Mouse (Mus musculus): ENCODE data around the gene Acacb. TPM values are rescaled to one million over a fixed set of nuclear protein-coding genes. Genes with fewer than 3 reads are reported as not detected.
A peak's percentile ranks its signal among the peaks of the same experiment; 100 is the strongest.

Acacb gene
- total and polyA plus RNA-seq, 2 experiments from 2014 or later = 2.0 to 5.6 TPM

GRCm38 (mm10) chr5:114131521-114131840 is 14.9 kb upstream of the Acacb start:
- TF ChIP-seq CTCF (IDR thresholded peaks at IDR 0.05) = peak; percentile 15; the same call in 1 of the 2 replicates
- H3K9ac ChIP-seq (replicated peaks; ENCODE audit: low read length, poor library complexity, severe bottlenecking) = no peak overlapping the region; the same call in 1 of the 2 replicates
- no peaks in the 10 kb centered on the region for H3K36me3 ChIP-seq (ENCODE audit: insufficient read depth, low read length)
- H3K27ac ChIP-seq (ENCODE audit: low read depth, low read length) = peak overlapping the region; percentile 38; the same call in 1 of the 2 replicates
- H3K4me3 ChIP-seq (ENCODE audit: low read depth, low read length) = peak overlapping the region; percentile 60
- under 1% methylated on average over 15 of the region's 15 CpGs for WGBS
- no peaks in the 10 kb centered on the region for H3K27me3 ChIP-seq (ENCODE audit: insufficient read depth, low read length)
- DNase-seq (ENCODE audit: low spot score) = peak; percentile 36
- ATAC-seq (ENCODE audit: low FRiP score) = no peak
- no peaks in the 10 kb centered on the region for H3K9me3 ChIP-seq (ENCODE audit: low read length)
- H3K4me1 ChIP-seq (ENCODE audit: insufficient read depth, low read length) = no peaks in the 10 kb centered on the region
- H3K4me2 ChIP-seq (ENCODE audit: low read depth, low read length, poor library complexity, severe bottlenecking) = peak overlapping the region; percentile 91

- H3K27me3 ChIP-seq (ENCODE audit: insufficient read depth, low read length) = no peaks in the 10 kb centered on the region
- TF ChIP-seq CTCF (IDR thresholded peaks at IDR 0.05) = no peak
- ATAC-seq (ENCODE audit: low FRiP score) (no peak), DNase-seq (ENCODE audit: low spot score) (no peak)
- H3K9me3 ChIP-seq (ENCODE audit: low read length) = no peaks in the 10 kb centered on the region
- H3K4me2 ChIP-seq (ENCODE audit: low read depth, low read length, poor library complexity, severe bottlenecking) = no peak overlapping the region
- WGBS = 86% methylated on average over 6 of the region's 6 CpGs
- no peaks in the 10 kb centered on the region for H3K4me1 ChIP-seq (ENCODE audit: insufficient read depth, low read length)
- no peak overlapping the region for H3K27ac ChIP-seq (ENCODE audit: low read depth, low read length)
- H3K4me3 ChIP-seq (ENCODE audit: low read depth, low read length) = no peak overlapping the region
- no peak overlapping the region for H3K9ac ChIP-seq (replicated peaks; ENCODE audit: low read length, poor library complexity, severe bottlenecking)
- no peaks in the 10 kb centered on the region for H3K36me3 ChIP-seq (ENCODE audit: insufficient read depth, low read length)
Observed at GRCm38 (mm10) chr5:114132841-114133240, 13.5 kb upstream of the Acacb start.

DNA sequence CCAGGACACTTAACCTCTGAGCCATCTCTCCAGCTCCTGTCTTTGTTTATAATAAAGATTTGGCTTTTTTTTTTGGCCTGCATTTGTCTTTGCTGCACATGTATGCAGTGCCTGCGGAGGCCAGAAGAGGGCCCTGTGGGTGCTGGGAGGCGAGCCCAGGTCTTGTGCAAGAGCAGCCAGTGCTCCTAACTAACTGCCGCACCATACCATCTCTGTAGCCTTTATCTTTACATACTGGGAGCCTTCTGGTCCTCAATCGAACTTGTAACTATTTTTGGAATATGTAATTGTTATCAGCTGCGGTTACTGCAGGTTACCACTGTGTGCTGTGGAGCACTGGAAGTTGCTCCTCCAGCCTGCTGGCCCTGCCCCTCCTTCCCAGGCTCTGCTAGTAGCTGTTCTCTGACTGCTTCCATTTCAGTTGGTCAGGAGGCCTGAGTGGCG is 12.2 kb upstream of the Acacb start:
- DNase-seq (ENCODE audit: low spot score) = peak; percentile 32
- Histone ChIP-seq H3K4me2 (ENCODE audit: low read depth, low read length, poor library complexity, severe bottlenecking) (no peak overlapping the region), H3K9ac (replicated peaks; ENCODE audit: low read length, poor library complexity, severe bottlenecking) (no peak overlapping the region), H3K27ac (ENCODE audit: low read depth, low read length) (no peak overlapping the region), H3K9me3 (ENCODE audit: low read length) (no peaks in the 10 kb centered on the region), H3K4me1 (ENCODE audit: insufficient read depth, low read length) (peaks cover 4% of the 10 kb centered on the region; the same call in 1 of the 2 replicates), H3K27me3 (ENCODE audit: insufficient read depth, low read length) (no peaks in the 10 kb centered on the region), H3K4me3 (ENCODE audit: low read depth, low read length) (no peak overlapping the region), H3K36me3 (ENCODE audit: insufficient read depth, low read length) (no peaks in the 10 kb centered on the region)
- TF ChIP-seq CTCF (IDR thresholded peaks at IDR 0.05) = peak; percentile 66
- 62% methylated on average over 6 of the region's 6 CpGs for WGBS
- no peak for ATAC-seq (ENCODE audit: low FRiP score)

DNA sequence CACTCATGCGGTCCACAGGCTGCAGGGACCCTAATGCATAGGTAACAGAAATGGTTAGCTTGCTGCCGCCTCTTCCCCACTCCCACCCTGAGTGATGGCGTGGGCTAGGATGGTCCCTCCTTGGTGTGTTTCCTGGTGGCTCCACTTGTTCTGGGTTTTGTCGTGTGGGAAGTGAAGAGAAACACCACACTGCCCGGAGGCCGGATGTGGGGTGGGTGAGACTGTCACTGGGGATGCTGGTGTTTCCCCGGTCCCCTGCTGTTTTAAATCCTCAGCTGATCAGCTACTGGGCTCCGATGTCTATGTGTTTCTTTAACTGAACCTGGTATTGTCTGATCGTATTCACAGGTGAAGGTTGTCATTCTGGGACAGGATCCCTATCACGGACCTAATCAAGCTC is 10.8 kb upstream of the Acacb start:
- Histone ChIP-seq H3K27ac (ENCODE audit: low read depth, low read length) (no peak overlapping the region), H3K27me3 (ENCODE audit: insufficient read depth, low read length) (no peaks in the 10 kb centered on the region), H3K9ac (replicated peaks; ENCODE audit: low read length, poor library complexity, severe bottlenecking) (no peak overlapping the region), H3K9me3 (ENCODE audit: low read length) (no peaks in the 10 kb centered on the region), H3K4me1 (ENCODE audit: insufficient read depth, low read length) (peaks cover 4% of the 10 kb centered on the region; the same call in 1 of the 2 replicates), H3K4me3 (ENCODE audit: low read depth, low read length) (no peak overlapping the region), H3K4me2 (ENCODE audit: low read depth, low read length, poor library complexity, severe bottlenecking) (no peak overlapping the region), H3K36me3 (ENCODE audit: insufficient read depth, low read length) (no peaks in the 10 kb centered on the region)
- DNase-seq (ENCODE audit: low spot score) (no peak), ATAC-seq (ENCODE audit: low FRiP score) (no peak)
- 90% methylated on average over 10 of the region's 10 CpGs for WGBS
- no peak for TF ChIP-seq CTCF (IDR thresholded peaks at IDR 0.05)

- no peak for TF ChIP-seq CTCF (IDR thresholded peaks at IDR 0.05)
- ATAC-seq (ENCODE audit: low FRiP score) = no peak
- DNase-seq (ENCODE audit: low spot score) = no peak
- Histone ChIP-seq H3K4me1 (ENCODE audit: insufficient read depth, low read length) (peaks cover 4% of the 10 kb centered on the region; the same call in 1 of the 2 replicates), H3K36me3 (ENCODE audit: insufficient read depth, low read length) (no peaks in the 10 kb centered on the region), H3K27ac (ENCODE audit: low read depth, low read length) (peak overlapping the region; percentile 55; the same call in 1 of the 2 replicates), H3K27me3 (ENCODE audit: insufficient read depth, low read length) (no peaks in the 10 kb centered on the region), H3K9me3 (ENCODE audit: low read length) (no peaks in the 10 kb centered on the region), H3K4me2 (ENCODE audit: low read depth, low read length, poor library complexity, severe bottlenecking) (no peak overlapping the region), H3K9ac (replicated peaks; ENCODE audit: low read length, poor library complexity, severe bottlenecking) (no peak overlapping the region), H3K4me3 (ENCODE audit: low read depth, low read length) (no peak overlapping the region)
- WGBS = 82% methylated on average over 15 of the region's 15 CpGs
Observed at GRCm38 (mm10) chr5:114137481-114138276, 8.7 kb upstream of the Acacb start.

Measured in midbrain, postnatal 0 days (tissue).